Mouse (Mus musculus) adrenal gland, postnatal 10 days (tissue): ENCODE measurements around the gene Nfatc2. TPM values are rescaled to one million over a fixed set of nuclear protein-coding genes. Genes with fewer than 3 reads are reported as not detected.

ENCODE experiments used
- DNase-seq: peaks from one replicate; pipeline ENCODE4 v3.0.0; 2021; ENCODE audit warnings: mixed read lengths
- microRNA-seq: library from miRNA; unstranded; fragments of <30 nt; microRNA quantifications from one replicate; pipeline ENCODE4 v1.2.0, GENCODE M21; 2021
- total RNA-seq, 2 experiments: library from RNA; stranded (reverse); gene quantifications; 2 replicates each; pipeline ENCODE4 v1.2.3; 2021

Nfatc2 gene
- total RNA-seq, 2 experiments from 2014 or later, result 2.7 to 5.0 TPM

DNA sequence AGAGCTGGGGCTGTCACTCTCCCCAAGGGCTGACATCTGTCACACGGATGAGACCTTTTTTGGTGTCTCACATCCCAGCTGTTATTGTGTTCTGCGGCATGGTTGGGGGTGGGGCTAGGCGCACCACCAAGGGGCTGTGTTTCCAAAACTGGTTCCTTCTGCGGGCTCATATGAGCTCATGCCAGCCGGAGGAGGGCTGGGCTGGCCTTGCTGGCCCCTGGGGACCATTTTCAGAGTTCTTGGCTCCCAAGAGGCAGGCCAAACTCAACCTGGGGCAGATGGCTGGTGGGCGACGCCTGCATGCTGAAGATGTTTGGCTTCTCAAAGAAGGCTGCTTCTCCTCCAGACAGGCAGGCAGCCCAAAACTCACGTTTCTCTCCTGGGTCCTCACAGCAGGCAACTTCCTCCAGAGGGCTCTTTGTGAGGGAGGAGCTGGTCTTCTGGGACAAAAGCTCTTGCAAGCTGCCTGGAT, 162.4 kb downstream of the Nfatc2 start:
- DNase-seq, result no peak

- no peak for DNase-seq
These were observed 167.3 kb downstream of the Nfatc2 start for GRCm38 (mm10) chr2:168434187-168434586.

- DNase-seq, result no peak
These were observed 168.1 kb downstream of the Nfatc2 start for GRCm38 (mm10) chr2:168433392-168433791.

DNA sequence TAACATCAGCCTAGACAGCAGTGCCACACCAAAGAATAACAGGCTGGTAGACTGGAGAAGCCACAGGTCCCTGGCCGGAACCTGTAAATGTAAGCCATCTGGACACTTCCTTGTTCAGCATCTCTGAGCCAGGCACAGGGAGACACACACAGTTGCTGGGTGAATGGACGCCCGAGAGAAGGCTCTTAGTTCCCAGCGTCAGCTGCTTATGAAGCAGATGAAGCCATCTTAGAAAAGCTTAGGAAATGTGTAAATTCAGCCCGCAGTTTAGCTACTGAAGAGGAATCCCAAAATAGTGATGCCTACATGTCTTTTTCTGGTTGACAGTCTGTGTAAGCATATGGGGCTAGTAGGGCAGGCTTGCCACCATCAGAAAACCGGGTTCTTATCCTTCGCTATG, 169.1 kb downstream of the Nfatc2 start:
- DNase-seq, result no peak

GRCm38 (mm10) chr2:168429598-168429997, 171.9 kb downstream of the Nfatc2 start:
- DNase-seq, result no peak

GRCm38 (mm10) chr2:168428375-168428901, 173.0 kb downstream of the Nfatc2 start:
- no peak for DNase-seq

Small RNA genes lying within 50 kb of the gene (microRNA-seq; reads per million reads assigned to microRNA genes)
- gene Mir7004, result 2.8 reads per million

Other genes with a start within 250 kb of the Nfatc2 start
- 10 to 100 TPM; 72.1 to 76.7 TPM for gene Atp9a, start 140.8 kb upstream of the Nfatc2 start, total RNA-seq
- gene Sall4, start 166.3 kb upstream of the Nfatc2 start, total RNA-seq, result under 1 TPM; 0.12 TPM